Mouse (Mus musculus) midbrain, embryonic 15.5 days (tissue): ENCODE measurements around the gene F12. TPM values are rescaled to one million over a fixed set of nuclear protein-coding genes. Genes with fewer than 3 reads are reported as not detected.

Source experiments
- ATAC-seq: fragments of 200-750 bp; cut with Nextera tagmentation; replicated peaks from 2 replicates; pipeline ENCODE4 v1.8.0; 2017; ENCODE audit warnings: moderate TSS enrichment
- H3K27ac ChIP-seq: fragments of 300-500 bp; sonication (generic); 2 replicates; pipeline ENCODE4 v1.5.1; 2015; ENCODE audit warnings: mild to moderate bottlenecking, inconsistent platforms
- H3K27me3 ChIP-seq: fragments of 300-500 bp; sonication (generic); replicated peaks from 2 replicates; pipeline ENCODE4 v1.6.1; 2015; ENCODE audit warnings: inconsistent platforms
- H3K36me3 ChIP-seq: fragments of 300-500 bp; sonication (generic); replicated peaks from 2 replicates; pipeline ENCODE4 v1.6.1; 2015; ENCODE audit warnings: inconsistent platforms
- H3K4me1 ChIP-seq: fragments of 300-500 bp; sonication (generic); 2 replicates; pipeline ENCODE4 v1.6.1; 2015; ENCODE audit warnings: inconsistent platforms
- H3K4me2 ChIP-seq: fragments of 300-500 bp; sonication (generic); 2 replicates; pipeline ENCODE4 v1.6.1; 2015; ENCODE audit warnings: inconsistent platforms, mild to moderate bottlenecking, moderate library complexity
- H3K4me3 ChIP-seq: fragments of 300-500 bp; sonication (generic); 2 replicates; pipeline ENCODE4 v1.5.1; 2015; ENCODE audit warnings: mild to moderate bottlenecking, inconsistent platforms
- H3K9ac ChIP-seq: fragments of 300-500 bp; sonication (generic); 2 replicates; pipeline ENCODE4 v1.6.1; 2015; ENCODE audit warnings: mild to moderate bottlenecking, inconsistent platforms
- H3K9me3 ChIP-seq: fragments of 300-500 bp; sonication (generic); 2 replicates; pipeline ENCODE4 v1.6.1; 2016; ENCODE audit warnings: inconsistent platforms
- WGBS: fragments of 180-500 bp; shearing (Covaris S2); methylation state at CpG from one replicate; pipeline ENCODE4 v1.1.7; 2015; ENCODE audit warnings: mixed read lengths; 5-methylcytosine and 5-hydroxymethylcytosine counted together
- polyA plus RNA-seq: library from polyadenylated mRNA; unstranded; fragments of >200 nt; fragmentation: Nextera tagmentation; extraction: Ambion mirVana; gene quantifications from 2 replicates; pipeline ENCODE4 v1.2.1, GENCODE M21; 2015

Gene F12
- polyA plus RNA-seq, 1 experiment from 2014 or later: 0.14 TPM

DNA sequence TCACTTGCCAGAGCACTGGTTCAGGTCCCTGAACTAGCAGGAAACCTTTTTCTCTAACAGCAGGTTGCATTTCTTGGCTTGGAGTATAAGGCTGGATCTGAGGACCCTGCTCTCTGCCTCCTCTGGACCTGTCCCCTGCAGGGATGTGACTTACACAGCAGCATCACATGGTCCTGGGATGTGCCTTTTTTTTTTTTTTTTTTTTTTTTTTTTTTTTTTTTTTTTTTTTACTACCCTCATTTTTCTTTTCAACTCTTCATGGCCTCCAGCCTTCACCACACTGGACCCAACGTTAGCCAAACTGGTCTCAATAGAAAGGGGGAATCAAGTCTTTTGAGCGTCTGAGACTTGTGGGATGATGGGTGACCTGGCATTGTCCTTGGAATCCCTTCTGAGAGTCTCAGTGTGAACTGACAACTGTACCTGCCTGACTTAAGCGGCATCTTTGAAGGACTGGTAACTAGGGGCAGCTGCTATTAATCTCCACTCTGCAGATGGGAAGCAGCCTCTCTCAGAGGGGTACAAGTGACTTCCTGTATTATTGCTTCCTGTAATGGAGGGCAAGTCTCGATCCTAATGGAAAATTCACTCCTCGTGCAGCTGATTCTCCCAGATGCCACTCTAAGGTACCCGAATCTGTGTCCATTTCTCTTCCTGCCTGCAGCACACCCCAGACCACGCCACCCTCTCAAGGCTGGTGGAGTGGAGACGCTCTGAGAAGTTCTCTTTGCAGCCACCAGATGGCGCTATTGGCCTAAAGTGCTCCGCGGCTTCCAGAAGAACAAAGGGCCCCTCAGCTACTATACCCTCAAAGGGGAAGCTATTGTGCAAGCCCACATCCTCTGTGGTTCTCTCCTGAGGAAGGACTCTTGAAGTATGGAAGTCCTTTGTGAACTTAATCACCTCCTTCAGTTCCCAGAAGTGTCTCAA lies 21.5 kb downstream of the F12 start:
- Histone ChIP-seq H3K4me3 (no peak overlapping the region), H3K4me2 (peak overlapping the region; percentile 34; the same call in 1 of the 2 replicates), H3K4me1 (peaks cover 12% of the 10 kb centered on the region), H3K27ac (peak overlapping the region; percentile 64), H3K9me3 (no peaks in the 10 kb centered on the region), H3K9ac (no peak overlapping the region), H3K36me3 (no peaks in the 10 kb centered on the region), H3K27me3 (no peaks in the 10 kb centered on the region)
- peak; percentile 93 for ATAC-seq
- WGBS: 12% methylated on average over 11 of the region's 11 CpGs

DNA sequence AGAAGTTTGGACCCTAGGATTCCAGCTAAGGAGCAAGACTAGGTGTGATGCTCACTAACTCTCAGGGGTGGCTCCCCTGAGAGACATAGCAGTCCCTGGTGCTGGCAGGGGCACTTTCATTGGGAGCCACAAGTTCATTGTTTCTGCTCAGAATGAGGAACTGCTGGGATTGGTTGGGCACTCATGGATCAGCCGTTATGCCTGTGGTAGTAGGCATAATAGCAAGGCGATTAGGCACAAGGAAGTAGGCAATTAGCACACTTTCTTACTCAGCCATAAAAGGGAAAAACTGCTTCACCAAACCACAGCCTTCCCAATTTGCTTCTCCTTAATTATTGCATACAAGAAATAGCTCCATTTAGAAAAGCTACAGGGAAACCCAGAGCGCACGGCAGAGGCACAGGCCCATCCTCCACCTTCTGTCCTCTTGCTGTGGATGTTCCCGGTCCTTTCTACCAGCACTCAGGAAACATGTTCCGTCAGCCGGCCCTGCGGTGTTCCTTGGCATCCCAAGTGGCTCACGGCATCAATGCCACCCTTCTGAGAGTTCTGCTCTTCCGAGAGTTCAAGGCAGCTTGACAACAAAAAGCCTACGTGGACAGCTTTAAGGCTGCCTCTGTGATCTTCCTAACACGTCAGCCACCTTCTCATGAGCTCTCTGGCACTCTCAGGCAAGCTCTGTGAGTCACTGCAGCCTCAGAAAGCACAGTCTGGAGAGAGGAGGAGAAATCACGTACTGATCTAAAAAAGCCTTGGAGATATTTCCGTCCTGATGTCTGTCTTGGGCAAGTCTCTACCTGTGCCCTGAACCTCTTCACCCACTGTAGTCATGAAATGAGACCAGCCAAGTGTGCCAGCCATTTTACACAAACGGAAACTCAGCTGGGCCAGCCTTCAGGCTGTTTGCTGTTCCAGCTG lies 22.4 kb downstream of the F12 start:
- H3K4me3 ChIP-seq: no peak overlapping the region
- H3K27me3 ChIP-seq: no peaks in the 10 kb centered on the region
- no peak for ATAC-seq
- no peaks in the 10 kb centered on the region for H3K36me3 ChIP-seq
- no peak overlapping the region for H3K4me2 ChIP-seq
- no peaks in the 10 kb centered on the region for H3K9me3 ChIP-seq
- no peak overlapping the region for H3K9ac ChIP-seq
- no peak overlapping the region for H3K27ac ChIP-seq
- 70% methylated on average over 15 of the region's 15 CpGs for WGBS
- H3K4me1 ChIP-seq: peaks cover 12% of the 10 kb centered on the region

DNA sequence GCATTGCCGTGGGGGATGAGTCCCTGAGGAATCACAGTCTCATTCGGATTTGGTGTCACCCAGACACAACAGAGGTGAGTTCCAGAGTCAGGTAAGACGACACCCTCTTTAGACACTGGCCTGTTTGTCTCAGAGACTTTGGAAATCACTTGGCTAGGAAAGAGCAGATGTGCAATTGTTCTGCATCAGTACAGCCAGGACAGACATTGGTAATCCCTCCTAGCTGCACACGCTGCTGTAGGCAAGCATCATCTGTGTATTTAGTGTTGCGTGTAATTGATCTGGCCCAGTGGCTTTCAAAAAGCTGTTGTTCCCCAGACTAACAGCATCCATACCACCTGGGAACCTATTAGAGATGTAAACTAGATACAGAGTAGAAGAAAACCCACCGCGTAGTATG lies 23.3 kb downstream of the F12 start:
- Histone ChIP-seq H3K36me3 (no peaks in the 10 kb centered on the region), H3K4me1 (peaks cover 12% of the 10 kb centered on the region), H3K4me3 (no peak overlapping the region), H3K9ac (no peak overlapping the region), H3K9me3 (no peaks in the 10 kb centered on the region), H3K27ac (no peak overlapping the region), H3K4me2 (no peak overlapping the region), H3K27me3 (no peaks in the 10 kb centered on the region)
- WGBS: 56% methylated on average over 7 of the region's 7 CpGs
- no peak for ATAC-seq

DNA sequence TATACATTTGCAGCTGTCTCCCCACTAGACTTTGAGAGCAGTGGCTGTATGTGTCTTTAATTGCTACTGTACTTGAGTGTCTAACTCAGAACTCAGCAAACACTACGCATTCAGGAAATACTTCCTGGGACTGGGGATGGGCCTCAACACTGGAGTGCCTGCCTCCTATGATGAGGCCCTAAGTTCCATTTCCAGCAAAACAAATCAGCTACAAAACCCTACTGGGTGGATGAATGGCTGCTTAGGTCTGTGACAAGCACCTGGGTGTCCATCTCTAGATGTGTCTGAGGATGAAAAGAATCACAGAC lies 26.6 kb downstream of the F12 start:
- Histone ChIP-seq H3K27ac (no peak overlapping the region), H3K4me1 (peaks cover under 1% of the 10 kb centered on the region; the same call in 1 of the 2 replicates), H3K9me3 (no peaks in the 10 kb centered on the region), H3K36me3 (no peaks in the 10 kb centered on the region), H3K27me3 (no peaks in the 10 kb centered on the region), H3K4me3 (no peak overlapping the region), H3K9ac (no peak overlapping the region), H3K4me2 (no peak overlapping the region)
- no peak for ATAC-seq
- WGBS: 95% methylated on average over 1 of the region's 1 CpGs

DNA sequence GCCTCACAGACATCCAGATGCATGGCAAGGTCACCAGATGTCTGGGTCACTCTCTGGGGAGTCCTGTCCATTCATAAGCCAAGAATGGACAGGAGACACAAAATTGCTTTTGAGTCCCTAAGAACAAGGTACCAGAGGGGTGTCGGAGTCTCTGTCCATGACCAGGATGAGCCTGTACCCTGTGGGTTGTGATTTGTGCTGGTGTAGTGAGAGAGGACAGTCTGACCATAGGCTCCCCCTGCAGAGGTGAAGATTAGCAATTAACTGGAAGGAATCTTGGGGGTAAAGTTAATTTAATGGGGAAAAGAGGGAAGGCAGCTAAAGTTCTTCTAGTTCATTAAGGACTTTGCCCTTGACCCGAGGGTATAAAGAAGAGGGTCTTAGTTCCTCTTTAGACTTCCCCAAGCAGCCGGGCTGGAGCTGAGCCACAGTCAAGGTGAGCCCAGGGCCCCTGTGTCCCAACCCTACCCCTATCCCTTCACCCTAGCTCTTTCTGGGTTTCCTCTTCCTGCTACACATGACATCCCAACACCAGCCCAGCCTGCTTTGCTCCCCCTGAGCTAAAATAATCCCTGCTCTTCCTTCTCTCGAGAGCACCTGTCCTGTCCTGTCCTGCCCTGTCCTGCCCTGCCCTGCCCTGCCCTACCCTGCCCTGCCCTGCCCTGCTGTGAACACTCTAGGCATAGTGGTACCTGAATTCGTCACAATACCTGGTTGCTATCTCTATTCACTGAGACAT lies 27.1 kb downstream of the F12 start:
- H3K36me3 ChIP-seq: no peaks in the 10 kb centered on the region
- H3K4me3 ChIP-seq: no peak overlapping the region
- no peak overlapping the region for H3K4me2 ChIP-seq
- H3K27ac ChIP-seq: no peak overlapping the region
- WGBS: 53% methylated on average over 5 of the region's 5 CpGs
- no peaks in the 10 kb centered on the region for H3K4me1 ChIP-seq
- H3K9me3 ChIP-seq: no peaks in the 10 kb centered on the region
- no peaks in the 10 kb centered on the region for H3K27me3 ChIP-seq
- no peak overlapping the region for H3K9ac ChIP-seq
- no peak for ATAC-seq

DNA sequence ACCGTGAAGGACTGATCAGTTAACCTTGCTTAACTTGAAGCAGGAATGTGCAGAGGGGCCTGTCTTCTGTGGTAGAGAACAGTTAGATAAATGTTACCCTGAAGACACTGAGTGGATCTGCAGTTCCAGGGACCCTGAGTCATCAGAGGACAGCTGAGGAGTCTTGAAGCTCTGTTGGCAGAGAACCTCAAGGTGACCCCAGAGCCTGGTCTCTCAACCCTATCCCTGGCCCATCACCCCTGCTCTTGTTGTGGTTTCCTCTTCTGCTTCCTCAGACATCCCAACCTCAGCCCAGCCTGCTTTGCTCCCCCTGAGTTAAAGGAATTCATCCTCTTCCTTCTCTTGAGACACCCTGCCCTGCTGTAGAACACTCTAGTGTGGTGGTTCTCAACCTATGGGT lies 28.5 kb downstream of the F12 start, which contains the start of gene Slc34a1:
Slc34a1 (plus strand) TSS at position 100 of the 400 bp plus-strand sequence.
- Histone ChIP-seq H3K4me3 (no peak within 1 kb of the TSS), H3K9me3 (no peaks in the 10 kb centered on the region), H3K27ac (no peak within 1 kb of the TSS), H3K9ac (no peak within 1 kb of the TSS), H3K4me2 (no peak within 1 kb of the TSS), H3K27me3 (no peaks in the 10 kb centered on the region), H3K36me3 (no peaks in the 10 kb centered on the region), H3K4me1 (no peaks in the 10 kb centered on the region)
- WGBS: 92% methylated on average over 1 of the region's 1 CpGs
- no peak for ATAC-seq

DNA sequence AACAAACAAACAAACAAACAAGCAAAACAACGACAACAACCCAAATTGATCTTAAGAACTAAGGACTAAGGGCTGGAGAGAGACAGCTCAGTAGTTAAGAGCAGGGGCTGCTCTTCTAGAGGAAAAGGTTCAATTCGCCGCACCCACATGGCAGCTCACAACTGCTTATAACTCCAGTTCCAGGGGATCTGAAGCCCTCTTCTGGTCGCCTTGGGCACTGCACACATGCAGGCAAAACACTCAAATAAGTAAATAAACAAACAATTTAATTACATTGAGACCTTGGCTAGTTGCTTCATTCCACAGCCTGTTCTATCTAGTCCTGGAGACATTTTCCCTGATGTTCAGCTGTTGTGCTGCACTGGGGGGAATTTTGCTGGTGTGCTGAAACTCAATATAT lies 33.7 kb downstream of the F12 start:
- 70% methylated on average over 4 of the region's 4 CpGs for WGBS

DNA sequence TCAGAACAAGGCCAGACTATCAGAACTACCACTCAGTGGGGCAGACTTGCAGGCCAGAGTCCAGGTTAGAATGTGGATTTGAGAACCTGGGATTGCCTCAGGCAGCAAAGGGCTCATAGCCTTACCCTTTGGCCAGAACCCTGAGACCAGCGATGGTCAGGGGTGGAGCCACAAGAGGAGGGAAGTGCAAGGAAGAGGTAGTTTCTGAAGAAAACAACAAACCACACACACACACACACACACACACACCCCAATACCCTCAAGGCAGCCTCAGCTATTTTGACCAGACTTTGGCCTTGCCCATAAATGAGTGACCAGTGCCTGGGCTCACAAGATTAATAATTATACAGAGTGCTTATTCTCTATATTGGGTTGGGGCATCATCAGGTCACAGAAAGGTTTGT lies 35.0 kb downstream of the F12 start:
- Histone ChIP-seq H3K27me3 (no peaks in the 10 kb centered on the region), H3K4me3 (no peak overlapping the region), H3K4me2 (no peak overlapping the region), H3K27ac (no peak overlapping the region), H3K9me3 (no peaks in the 10 kb centered on the region), H3K4me1 (no peaks in the 10 kb centered on the region), H3K9ac (no peak overlapping the region), H3K36me3 (no peaks in the 10 kb centered on the region)
- no peak for ATAC-seq
- WGBS: 100% methylated on average over 1 of the region's 1 CpGs

More for the DNA sequence above, 33.7 kb downstream of the F12 start:
- no peak overlapping the region for H3K9ac ChIP-seq
- H3K27ac ChIP-seq: no peak overlapping the region
- no peaks in the 10 kb centered on the region for H3K4me1 ChIP-seq
- no peak overlapping the region for H3K4me3 ChIP-seq
- H3K27me3 ChIP-seq: no peaks in the 10 kb centered on the region
- no peak for ATAC-seq
- no peaks in the 10 kb centered on the region for H3K9me3 ChIP-seq
- no peak overlapping the region for H3K4me2 ChIP-seq
- no peaks in the 10 kb centered on the region for H3K36me3 ChIP-seq

DNA sequence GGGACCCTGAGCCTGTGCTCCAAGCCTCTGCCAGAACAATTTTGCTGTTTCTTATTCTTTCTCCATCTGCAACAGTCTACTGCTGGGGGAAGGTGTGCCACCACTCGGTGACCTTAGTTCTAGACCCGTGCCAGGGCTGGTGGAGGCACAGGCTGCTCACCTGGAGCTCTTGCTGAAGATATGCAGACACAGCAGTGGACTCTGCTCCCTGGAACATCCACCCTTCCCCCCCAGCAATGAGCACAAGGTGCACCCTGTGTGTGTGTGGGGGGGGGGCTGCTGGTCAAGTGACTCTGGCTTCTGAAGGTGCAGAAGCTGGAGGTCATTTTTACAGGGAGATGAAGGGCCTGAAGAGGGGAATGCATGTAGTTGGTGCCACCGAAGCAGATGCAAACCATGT lies 35.9 kb downstream of the F12 start:
- Histone ChIP-seq H3K4me2 (no peak overlapping the region), H3K27ac (no peak overlapping the region), H3K9me3 (no peaks in the 10 kb centered on the region), H3K36me3 (no peaks in the 10 kb centered on the region), H3K4me3 (no peak overlapping the region), H3K9ac (no peak overlapping the region), H3K4me1 (no peaks in the 10 kb centered on the region), H3K27me3 (no peaks in the 10 kb centered on the region)
- no peak for ATAC-seq
- 71% methylated on average over 3 of the region's 3 CpGs for WGBS

DNA sequence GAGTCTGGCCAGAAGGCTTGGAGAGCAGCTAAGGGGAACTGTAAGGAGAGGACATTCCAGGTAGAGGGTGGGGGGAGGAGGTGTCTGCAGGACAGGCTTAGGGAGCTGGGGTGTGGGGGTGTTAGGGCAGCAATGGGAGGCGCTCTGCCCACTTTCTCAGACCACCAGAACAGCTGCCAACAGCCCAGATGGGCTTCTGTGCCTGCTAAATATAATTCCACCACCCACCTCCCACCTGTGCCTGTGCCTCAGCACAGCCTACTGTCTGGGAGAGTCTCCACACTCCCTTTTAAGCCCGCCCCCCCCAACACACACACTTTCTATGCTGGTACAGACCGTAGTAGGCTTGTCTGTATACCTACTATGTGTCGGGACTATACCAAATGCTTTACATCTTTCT lies 44.8 kb downstream of the F12 start:
- H3K4me3 ChIP-seq: no peak overlapping the region
- no peaks in the 10 kb centered on the region for H3K9me3 ChIP-seq
- H3K4me2 ChIP-seq: no peak overlapping the region
- no peak for ATAC-seq
- H3K27me3 ChIP-seq: peaks cover 32% of the 10 kb centered on the region
- no peaks in the 10 kb centered on the region for H3K36me3 ChIP-seq
- H3K27ac ChIP-seq: no peak overlapping the region
- WGBS: 76% methylated on average over 4 of the region's 4 CpGs
- H3K4me1 ChIP-seq: no peaks in the 10 kb centered on the region
- H3K9ac ChIP-seq: no peak overlapping the region

DNA sequence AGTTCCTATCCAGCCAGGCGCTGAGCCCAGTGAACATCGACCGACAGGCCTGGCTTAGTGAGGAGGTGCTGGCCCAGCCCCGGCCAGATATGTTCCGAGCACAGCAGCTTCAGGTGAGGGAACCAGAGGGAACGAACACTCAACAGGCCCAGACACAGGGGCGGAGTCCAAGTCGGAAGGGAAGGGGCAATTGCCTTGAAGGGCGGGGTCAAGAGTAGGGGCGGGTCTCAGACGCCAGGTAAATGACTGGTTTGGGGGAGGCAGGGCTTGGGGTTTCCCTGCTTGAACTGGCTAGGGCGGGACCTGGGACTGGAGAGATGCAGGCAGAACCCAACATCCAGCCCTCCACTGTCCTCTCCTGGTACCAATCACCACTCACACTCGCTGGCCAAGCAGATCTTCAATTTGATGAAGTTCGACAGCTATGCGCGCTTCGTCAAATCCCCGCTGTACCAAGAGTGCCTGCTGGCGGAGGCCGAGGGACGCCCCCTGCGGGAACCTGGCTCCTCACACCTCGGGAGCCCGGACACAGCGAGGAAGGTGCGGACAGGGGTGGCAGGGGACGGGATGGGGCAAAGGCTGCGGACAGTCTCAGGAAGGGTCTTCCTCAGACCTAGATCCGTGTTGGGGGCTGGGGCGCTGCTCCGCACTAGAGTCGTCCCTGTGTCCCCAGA lies 47.5 kb downstream of the F12 start:
- Histone ChIP-seq H3K4me3 (no peak overlapping the region), H3K4me2 (no peak overlapping the region), H3K9ac (no peak overlapping the region), H3K9me3 (no peaks in the 10 kb centered on the region), H3K36me3 (no peaks in the 10 kb centered on the region), H3K4me1 (no peaks in the 10 kb centered on the region), H3K27me3 (peaks cover 35% of the 10 kb centered on the region), H3K27ac (no peak overlapping the region)
- 6% methylated on average over 32 of the region's 32 CpGs for WGBS
- no peak for ATAC-seq
